Comparison of ENCODE assay signal across 11 mouse cellular contexts in genomic region chr6:144098119-144098518, GRCm38 (mm10).
DNase-seq lines count a peak whose midpoint lies in the region; ATAC-seq lines count a peak whose summit lies in the region.
"Had no signal": no experiment of that assay in that cellular context is flagged by ENCODE, and none has a peak within 500 bp of the region (broad histone marks: within the 10 kb centered on the region; RNA-seq: fewer than 3 reads in every experiment).

No protein-coding gene starts in this region.

- H3K9me3 ChIP-seq in limb, embryonic 12.5 days = 0 out of 2 replicates have a peak, but pooled peaks cover 3% of the 10 kb centered on the region
- no peaks in the 10 kb centered on the region for H3K9me3 ChIP-seq in limb, embryonic 10.5 days (replicated peaks)

- peaks cover 5% of the 10 kb centered on the region; the same call in 1 of the 2 replicates for H3K36me3 ChIP-seq in limb, embryonic 12.5 days
- peaks cover 5% of the 10 kb centered on the region for H3K36me3 ChIP-seq in limb, embryonic 10.5 days

- DNase-seq in cerebellum, postnatal 14 days = peak; percentile 23 to 37
- DNase-seq in cerebellum, postnatal 4 days (ENCODE audit: low spot score in 2 of 2) = no peak
- DNase-seq in limb, embryonic 10.5 days (ENCODE audit: low spot score) = no peak
- peak; percentile 48 to 56 for DNase-seq in layer of hippocampus, adult 8-10 months (ENCODE audit: low spot score in 2 of 2)
- DNase-seq in right cerebral cortex, postnatal 10 days (ENCODE audit: low spot score in 2 of 2) = peak; percentile 51 to 72
- DNase-seq in adipocyte (ENCODE audit: low spot score) = no peak
- no peak for DNase-seq in frontal cortex, postnatal 14 days (ENCODE audit: low spot score in 2 of 2)
- DNase-seq: cerebellum, postnatal 36 days had no signal

- no peak overlapping the region for H3K27ac ChIP-seq in limb, embryonic 12.5 days
- H3K27ac ChIP-seq in limb, embryonic 10.5 days = no peak overlapping the region
- H3K27ac ChIP-seq: liver, embryonic 14.5 days had no signal

- H3K27me3 ChIP-seq in limb, embryonic 12.5 days = no peaks in the 10 kb centered on the region
- H3K27me3 ChIP-seq in limb, embryonic 10.5 days (ENCODE audit: low read depth, poor library complexity, severe bottlenecking) = no peaks in the 10 kb centered on the region

- no peak for ATAC-seq in limb, embryonic 12.5 days (ENCODE audit: insufficient number of reproducible peaks, insufficient read depth, low FRiP score, low TSS enrichment, low read depth)

- 0 out of 2 replicates have a peak overlapping the region, but pooled peaks have one; percentile 15 for H3K4me2 ChIP-seq in limb, embryonic 12.5 days

- no peak overlapping the region for H3K9ac ChIP-seq in limb, embryonic 12.5 days (replicated peaks)
- H3K9ac ChIP-seq: liver, embryonic 14.5 days had no signal

- H3K4me1 ChIP-seq in limb, embryonic 12.5 days (replicated peaks) = peaks cover 11% of the 10 kb centered on the region
- H3K4me1 ChIP-seq in limb, embryonic 10.5 days = peaks cover 16% of the 10 kb centered on the region

- WGBS in limb, embryonic 12.5 days = 33% methylated on average over 9 of the region's 9 CpGs
- 35% methylated on average over 9 of the region's 9 CpGs for WGBS in limb, embryonic 10.5 days

- H3K4me3 ChIP-seq in limb, embryonic 12.5 days (replicated peaks) = no peak overlapping the region
- H3K4me3 ChIP-seq in limb, embryonic 10.5 days = no peak overlapping the region
- H3K4me3 ChIP-seq: myocyte had no signal

Comparison
In these comparisons a context has a peak if more than half of its experiments do, and no peak if none do; other contexts are left out.
1. DNase-seq: peak in cerebellum, postnatal 14 days (2 of 2), layer of hippocampus, adult 8-10 months (2 of 2) and right cerebral cortex, postnatal 10 days (2 of 2); none in cerebellum, postnatal 4 days (0 of 2), limb, embryonic 10.5 days (single experiment), adipocyte (single experiment) and frontal cortex, postnatal 14 days (0 of 2).